Mouse (Mus musculus) liver, adult (tissue): ENCODE measurements around the gene Dctn2.

Source experiments
- GATA4 ChIP-seq: IDR thresholded peaks from 2 replicates; pipeline ENCODE4 v1.6.1; 2014; ENCODE audit warnings: mild to moderate bottlenecking, low read length; ENCODE audit not compliant: insufficient replicate concordance

The Dctn2 gene

GRCm38 (mm10) chr10:127279730-127280129 lies 13.6 kb downstream of the Dctn2 start:
- TF ChIP-seq GATA4 = no peak

GRCm38 (mm10) chr10:127281316-127281715 lies 15.1 kb downstream of the Dctn2 start:
- TF ChIP-seq GATA4 = no peak

- TF ChIP-seq GATA4 = no peak
Measured at GRCm38 (mm10) chr10:127282620-127283215, 16.6 kb downstream of the Dctn2 start.

GRCm38 (mm10) chr10:127284105-127284622 lies 18.0 kb downstream of the Dctn2 start:
- TF ChIP-seq GATA4 = no peak

GRCm38 (mm10) chr10:127284724-127285500 lies 18.7 kb downstream of the Dctn2 start:
- TF ChIP-seq GATA4 = no peak

GRCm38 (mm10) chr10:127285644-127286043 lies 19.5 kb downstream of the Dctn2 start:
- no peak for TF ChIP-seq GATA4

- TF ChIP-seq GATA4 = no peak
Measured at GRCm38 (mm10) chr10:127286194-127286593, 20.0 kb downstream of the Dctn2 start.

GRCm38 (mm10) chr10:127286730-127287129 lies 20.6 kb downstream of the Dctn2 start:
- TF ChIP-seq GATA4 = no peak

- no peak for TF ChIP-seq GATA4
Measured at GRCm38 (mm10) chr10:127287271-127287935, 21.2 kb downstream of the Dctn2 start.

- TF ChIP-seq GATA4 = no peak
Measured at GRCm38 (mm10) chr10:127287936-127288293, 21.7 kb downstream of the Dctn2 start.

- no peak for TF ChIP-seq GATA4
Measured at GRCm38 (mm10) chr10:127288328-127288799, 22.2 kb downstream of the Dctn2 start.

- peak; percentile 57; the same call in 1 of the 2 replicates for TF ChIP-seq GATA4
Measured at GRCm38 (mm10) chr10:127288800-127289572, 22.8 kb downstream of the Dctn2 start, which contains the start of gene Mbd6. Gene Mbd6, minus strand, starts transcription at chr10:127289018.

GRCm38 (mm10) chr10:127289573-127290191 lies 23.5 kb downstream of the Dctn2 start:
- TF ChIP-seq GATA4 = peak; percentile 82; the same call in 1 of the 2 replicates

- TF ChIP-seq GATA4 = peak; percentile 94; the same call in 1 of the 2 replicates
Measured at GRCm38 (mm10) chr10:127290307-127290929, 24.2 kb downstream of the Dctn2 start.
